Mouse (Mus musculus) limb, embryonic 11.5 days (tissue): ENCODE data around the gene Trove2. TPM values are rescaled to one million over a fixed set of nuclear protein-coding genes. Genes with fewer than 3 reads are reported as not detected.

Experiments used
- ATAC-seq: fragments of 200-750 bp; cut with Nextera tagmentation; 2 replicates; pipeline ENCODE4 v1.8.0; 2017; ENCODE audit warnings: low read depth; ENCODE audit not compliant: insufficient number of reproducible peaks, low FRiP score, low TSS enrichment
- DNase-seq: peaks from one replicate; pipeline ENCODE4 v3.0.0-alpha.2; 2015; ENCODE audit warnings: low spot score
- H3K27ac ChIP-seq: fragments of 300-500 bp; sonication (generic); replicated peaks from 2 replicates; pipeline ENCODE4 v1.5.1; 2014; ENCODE audit warnings: low read depth, mild to moderate bottlenecking, low read length
- H3K27me3 ChIP-seq: fragments of 300-500 bp; sonication (generic); 2 replicates; pipeline ENCODE4 v1.6.1; 2014; ENCODE audit warnings: mild to moderate bottlenecking, low read length, mixed read lengths; ENCODE audit not compliant: control insufficient read depth, insufficient read depth
- H3K36me3 ChIP-seq: fragments of 300-500 bp; sonication (generic); 2 replicates; pipeline ENCODE4 v1.6.1; 2014; ENCODE audit warnings: mild to moderate bottlenecking, low read length, moderate library complexity, mixed read lengths; ENCODE audit not compliant: control insufficient read depth, insufficient read depth
- H3K4me1 ChIP-seq: fragments of 300-500 bp; sonication (generic); 2 replicates; pipeline ENCODE4 v1.6.1; 2014; ENCODE audit warnings: low read length, mixed read lengths; ENCODE audit not compliant: control insufficient read depth, insufficient read depth
- H3K4me2 ChIP-seq: fragments of 300-500 bp; sonication (generic); 2 replicates; pipeline ENCODE4 v1.6.1; 2014; ENCODE audit warnings: low read depth, mild to moderate bottlenecking, moderate library complexity; ENCODE audit not compliant: severe bottlenecking
- H3K4me3 ChIP-seq: fragments of 300-500 bp; sonication (generic); 2 replicates; pipeline ENCODE4 v1.5.1; 2014; ENCODE audit warnings: low read depth, low read length
- H3K9ac ChIP-seq: fragments of 300-500 bp; sonication (generic); 2 replicates; pipeline ENCODE4 v1.6.1; 2014; ENCODE audit warnings: mild to moderate bottlenecking, low read length
- H3K9me3 ChIP-seq: fragments of 300-500 bp; sonication (generic); 2 replicates; pipeline ENCODE4 v1.6.1; 2016; ENCODE audit warnings: low read length; ENCODE audit not compliant: control insufficient read depth
- WGBS: fragments of 180-500 bp; shearing (Covaris S2); extraction: QIAGEN DNeasy Blood & Tissue Kit; methylation state at CpG from one replicate; pipeline ENCODE4 v1.1.7; 2014; 5-methylcytosine and 5-hydroxymethylcytosine counted together
- polyA plus RNA-seq: library from polyadenylated mRNA; unstranded; fragments of >200 nt; fragmentation: Nextera tagmentation; extraction: Ambion mirVana; gene quantifications from 2 replicates; pipeline ENCODE4 v1.2.1, GENCODE M21; 2014

Trove2 gene
- polyA plus RNA-seq, 1 experiment from 2014 or later, result 22.3 TPM

- Histone ChIP-seq H3K4me1 (no peaks in the 10 kb centered on the region), H3K27ac (no peak overlapping the region), H3K36me3 (peaks cover 2% of the 10 kb centered on the region; the same call in 1 of the 2 replicates), H3K9me3 (no peaks in the 10 kb centered on the region), H3K4me3 (no peak overlapping the region), H3K27me3 (no peaks in the 10 kb centered on the region), H3K9ac (no peak overlapping the region), H3K4me2 (no peak overlapping the region)
- WGBS, result 87% methylated on average over 10 of the region's 10 CpGs
- ATAC-seq (no peak), DNase-seq (no peak)
Measured at GRCm38 (mm10) chr1:143745871-143746270, 31.0 kb downstream of the Trove2 start.

- H3K4me1 ChIP-seq, result no peaks in the 10 kb centered on the region
- H3K27me3 ChIP-seq, result no peaks in the 10 kb centered on the region
- peaks cover 2% of the 10 kb centered on the region; the same call in 1 of the 2 replicates for H3K36me3 ChIP-seq
- WGBS, result 89% methylated on average over 6 of the region's 6 CpGs
- H3K4me3 ChIP-seq, result no peak overlapping the region
- H3K27ac ChIP-seq, result no peak overlapping the region
- H3K9me3 ChIP-seq, result no peaks in the 10 kb centered on the region
- ATAC-seq (no peak), DNase-seq (no peak)
- H3K4me2 ChIP-seq, result no peak overlapping the region
- H3K9ac ChIP-seq, result no peak overlapping the region
Measured at GRCm38 (mm10) chr1:143742186-143742585, 34.7 kb downstream of the Trove2 start.

GRCm38 (mm10) chr1:143741331-143741730 lies 35.5 kb downstream of the Trove2 start:
- Histone ChIP-seq H3K4me3 (no peak overlapping the region), H3K9ac (no peak overlapping the region), H3K27ac (no peak overlapping the region), H3K36me3 (peaks cover 2% of the 10 kb centered on the region; the same call in 1 of the 2 replicates), H3K4me1 (no peaks in the 10 kb centered on the region), H3K9me3 (no peaks in the 10 kb centered on the region), H3K4me2 (no peak overlapping the region), H3K27me3 (no peaks in the 10 kb centered on the region)
- ATAC-seq (no peak), DNase-seq (no peak)
- 93% methylated on average over 5 of the region's 5 CpGs for WGBS

- no peak for DNase-seq
- Histone ChIP-seq H3K4me2 (no peak overlapping the region), H3K36me3 (peaks cover 2% of the 10 kb centered on the region; the same call in 1 of the 2 replicates), H3K27ac (no peak overlapping the region), H3K27me3 (no peaks in the 10 kb centered on the region), H3K9ac (no peak overlapping the region), H3K4me3 (no peak overlapping the region), H3K4me1 (no peaks in the 10 kb centered on the region), H3K9me3 (no peaks in the 10 kb centered on the region)
- ATAC-seq, result no peak
- WGBS, result 89% methylated on average over 9 of the region's 10 CpGs
Measured at GRCm38 (mm10) chr1:143740581-143740980, 36.3 kb downstream of the Trove2 start.

- DNase-seq, result peak; percentile 89
- Histone ChIP-seq H3K9ac (peak overlapping the region; percentile 83), H3K4me2 (peak overlapping the region; percentile 71), H3K27me3 (no peaks in the 10 kb centered on the region), H3K9me3 (no peaks in the 10 kb centered on the region), H3K27ac (peak overlapping the region; percentile 47; the same call in 1 of the 2 replicates), H3K4me3 (peak overlapping the region; percentile 70), H3K36me3 (peaks cover 2% of the 10 kb centered on the region; the same call in 1 of the 2 replicates), H3K4me1 (no peaks in the 10 kb centered on the region)
- under 1% methylated on average over 59 of the region's 71 CpGs for whole genome bisulfite sequencing
- ATAC-seq, result peak; percentile 90
Measured at GRCm38 (mm10) chr1:143739361-143740350, 37.2 kb downstream of the Trove2 start.

GRCm38 (mm10) chr1:143738811-143739210 lies 38.1 kb downstream of the Trove2 start:
- no peak for DNase-seq
- Histone ChIP-seq H3K27me3 (no peaks in the 10 kb centered on the region), H3K27ac (no peak overlapping the region), H3K4me2 (peak overlapping the region; percentile 71), H3K4me1 (no peaks in the 10 kb centered on the region), H3K9me3 (no peaks in the 10 kb centered on the region), H3K9ac (no peak overlapping the region; the same call in 1 of the 2 replicates), H3K36me3 (peaks cover 2% of the 10 kb centered on the region; the same call in 1 of the 2 replicates), H3K4me3 (peak overlapping the region; percentile 70)
- ATAC-seq, result no peak
- WGBS, result 33% methylated on average over 11 of the region's 11 CpGs

- ATAC-seq (no peak), DNase-seq (no peak)
- Histone ChIP-seq H3K4me2 (no peak overlapping the region), H3K9ac (no peak overlapping the region), H3K4me3 (no peak overlapping the region), H3K27me3 (no peaks in the 10 kb centered on the region), H3K4me1 (no peaks in the 10 kb centered on the region), H3K27ac (no peak overlapping the region), H3K36me3 (no peaks in the 10 kb centered on the region), H3K9me3 (no peaks in the 10 kb centered on the region)
- WGBS, result 78% methylated on average over 5 of the region's 5 CpGs
Measured at GRCm38 (mm10) chr1:143733914-143734410, 42.9 kb downstream of the Trove2 start.

GRCm38 (mm10) chr1:143731691-143732090 lies 45.2 kb downstream of the Trove2 start:
- WGBS, result 57% methylated on average over 4 of the region's 4 CpGs
- DNase-seq (no peak), ATAC-seq (no peak)
- Histone ChIP-seq H3K4me3 (no peak overlapping the region), H3K27me3 (no peaks in the 10 kb centered on the region), H3K36me3 (no peaks in the 10 kb centered on the region), H3K4me2 (no peak overlapping the region), H3K9me3 (no peaks in the 10 kb centered on the region), H3K27ac (no peak overlapping the region), H3K9ac (no peak overlapping the region), H3K4me1 (no peaks in the 10 kb centered on the region)
